Mouse (Mus musculus) neural tube, embryonic 11.5 days (tissue): ENCODE measurements at regions not wholly inside any gene's neighbourhood (a gene's known extent, or its start where the extent isn't known, plus 50 kb on each side); places are given as distances from the start of the nearest gene placed in this dataset.

Source experiments
- ATAC-seq: fragments of 200-750 bp; cut with Nextera tagmentation; 2 replicates; pipeline ENCODE4 v1.8.0; 2017; ENCODE audit warnings: moderate number of reproducible peaks, mild to moderate bottlenecking, moderate TSS enrichment, moderate library complexity; ENCODE audit not compliant: insufficient read depth, low FRiP score, low TSS enrichment
- DNase-seq: peaks from one replicate; pipeline ENCODE4 v3.0.0-alpha.2; 2015; ENCODE audit warnings: low spot score
- H3K27ac ChIP-seq: fragments of 300-500 bp; sonication (generic); 2 replicates; pipeline ENCODE4 v1.5.1; 2014; ENCODE audit warnings: low read depth, mild to moderate bottlenecking, low read length
- H3K27me3 ChIP-seq: fragments of 300-500 bp; sonication (generic); 2 replicates; pipeline ENCODE4 v1.6.1; 2014; ENCODE audit warnings: mild to moderate bottlenecking, low read length, mixed read lengths; ENCODE audit not compliant: control insufficient read depth, insufficient read depth
- H3K36me3 ChIP-seq: fragments of 300-500 bp; sonication (generic); 2 replicates; pipeline ENCODE4 v1.6.1; 2014; ENCODE audit warnings: mild to moderate bottlenecking, low read length, moderate library complexity, mixed read lengths; ENCODE audit not compliant: control insufficient read depth, insufficient read depth
- H3K4me1 ChIP-seq: fragments of 300-500 bp; sonication (generic); 2 replicates; pipeline ENCODE4 v1.6.1; 2014; ENCODE audit warnings: low read length, mixed read lengths; ENCODE audit not compliant: control insufficient read depth, insufficient read depth
- H3K4me2 ChIP-seq: fragments of 300-500 bp; sonication (generic); 2 replicates; pipeline ENCODE4 v1.6.1; 2014; ENCODE audit warnings: low read depth, mild to moderate bottlenecking, moderate library complexity
- H3K4me3 ChIP-seq: fragments of 300-500 bp; sonication (generic); 2 replicates; pipeline ENCODE4 v1.5.1; 2014; ENCODE audit warnings: low read depth, low read length
- H3K9ac ChIP-seq: fragments of 300-500 bp; sonication (generic); 2 replicates; pipeline ENCODE4 v1.6.1; 2014; ENCODE audit warnings: mild to moderate bottlenecking, low read length
- H3K9me3 ChIP-seq: fragments of 300-500 bp; sonication (generic); 2 replicates; pipeline ENCODE4 v1.6.1; 2016; ENCODE audit warnings: low read length; ENCODE audit not compliant: control insufficient read depth
- WGBS: fragments of 180-500 bp; shearing (Covaris S2); extraction: QIAGEN DNeasy Blood & Tissue Kit; methylation state at CpG from one replicate; pipeline ENCODE4 v1.1.7; 2014; 5-methylcytosine and 5-hydroxymethylcytosine counted together

DNA sequence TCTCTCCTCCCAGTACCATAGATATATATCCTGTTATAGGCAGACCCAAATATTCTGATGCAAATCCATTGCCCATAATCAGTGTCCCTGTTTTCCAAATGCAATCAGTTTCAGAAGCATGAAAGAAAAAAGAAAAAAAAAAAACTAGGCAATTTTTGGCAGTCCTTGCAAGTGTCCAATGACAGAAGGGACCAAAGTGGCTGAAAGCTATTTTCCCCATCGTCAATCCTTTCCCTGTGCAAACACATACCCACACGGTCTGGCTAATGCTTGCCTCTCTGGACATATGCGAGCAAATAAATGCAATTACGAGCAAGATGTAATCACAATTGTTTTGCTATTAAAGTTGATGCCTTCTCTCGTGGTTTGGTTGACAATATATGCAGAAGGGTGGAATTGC, 288.9 kb upstream of the Dynlrb2 start:
- no peak overlapping the region for H3K27ac ChIP-seq
- H3K9ac ChIP-seq, result no peak overlapping the region
- H3K9me3 ChIP-seq, result no peaks in the 10 kb centered on the region
- WGBS, result 83% methylated on average over 5 of the region's 5 CpGs
- H3K4me1 ChIP-seq, result no peaks in the 10 kb centered on the region
- H3K4me3 ChIP-seq, result no peak overlapping the region
- H3K27me3 ChIP-seq, result no peaks in the 10 kb centered on the region
- H3K4me2 ChIP-seq, result no peak overlapping the region
- no peak for DNase-seq
- no peak for ATAC-seq
- no peaks in the 10 kb centered on the region for H3K36me3 ChIP-seq

DNA sequence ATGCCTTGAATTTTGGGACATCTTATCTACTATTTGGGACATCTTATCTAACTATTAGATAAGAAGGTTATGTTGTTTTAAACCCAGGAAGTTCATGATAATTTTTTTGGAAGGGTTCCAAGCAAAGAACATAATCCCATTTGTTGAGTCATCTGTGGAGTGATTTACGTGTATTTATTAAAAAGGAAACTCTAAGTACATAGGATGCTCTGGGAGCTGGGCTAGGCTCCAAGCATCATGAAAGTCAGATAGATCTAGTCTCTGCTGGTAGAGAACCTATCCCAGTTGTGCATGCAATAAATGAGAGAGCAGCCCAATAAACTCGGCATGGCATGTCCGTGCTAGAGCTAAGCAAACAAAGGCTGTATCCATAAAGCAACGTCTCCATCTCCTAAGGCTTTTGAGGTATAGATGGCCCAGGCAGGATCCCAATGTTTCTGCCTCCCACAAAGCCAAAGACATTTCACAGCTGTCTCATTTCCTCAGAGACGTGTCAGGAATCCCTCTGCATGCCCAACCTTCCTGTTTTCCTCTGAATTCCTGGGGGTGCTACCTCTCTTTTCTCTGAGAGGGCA, 289.4 kb upstream of the Dynlrb2 start:
- Histone ChIP-seq H3K27ac (no peak overlapping the region), H3K4me3 (no peak overlapping the region), H3K4me1 (no peaks in the 10 kb centered on the region), H3K9me3 (no peaks in the 10 kb centered on the region), H3K9ac (no peak overlapping the region), H3K4me2 (no peak overlapping the region), H3K27me3 (no peaks in the 10 kb centered on the region), H3K36me3 (no peaks in the 10 kb centered on the region)
- ATAC-seq, result no peak
- 59% methylated on average over 5 of the region's 5 CpGs for WGBS
- no peak for DNase-seq

DNA sequence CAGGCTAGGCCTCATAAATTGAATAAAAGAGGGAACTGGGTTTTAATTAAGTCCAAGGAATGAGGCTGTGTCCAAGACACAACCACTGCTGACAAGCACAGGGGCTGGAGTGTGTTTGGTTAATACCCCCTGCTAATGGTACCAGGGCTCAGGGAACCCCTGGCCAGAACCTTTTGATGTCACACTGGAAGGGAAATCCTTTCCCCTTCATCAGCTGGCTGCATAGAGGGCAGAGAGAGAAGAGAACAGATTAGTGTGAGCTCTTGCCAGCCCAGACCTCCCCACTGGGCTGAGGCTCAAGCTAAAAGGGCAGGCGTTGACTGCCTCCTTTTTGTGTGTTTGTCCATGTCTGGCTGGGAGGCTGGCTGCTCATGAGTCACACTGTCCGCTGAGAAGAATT, 301.1 kb upstream of the Dynlrb2 start:
- H3K4me3 ChIP-seq, result no peak overlapping the region
- H3K4me1 ChIP-seq, result no peaks in the 10 kb centered on the region
- no peaks in the 10 kb centered on the region for H3K36me3 ChIP-seq
- no peaks in the 10 kb centered on the region for H3K9me3 ChIP-seq
- H3K9ac ChIP-seq, result no peak overlapping the region
- WGBS, result 73% methylated on average over 2 of the region's 2 CpGs
- no peaks in the 10 kb centered on the region for H3K27me3 ChIP-seq
- no peak for ATAC-seq
- DNase-seq, result no peak
- H3K27ac ChIP-seq, result no peak overlapping the region
- H3K4me2 ChIP-seq, result no peak overlapping the region

DNA sequence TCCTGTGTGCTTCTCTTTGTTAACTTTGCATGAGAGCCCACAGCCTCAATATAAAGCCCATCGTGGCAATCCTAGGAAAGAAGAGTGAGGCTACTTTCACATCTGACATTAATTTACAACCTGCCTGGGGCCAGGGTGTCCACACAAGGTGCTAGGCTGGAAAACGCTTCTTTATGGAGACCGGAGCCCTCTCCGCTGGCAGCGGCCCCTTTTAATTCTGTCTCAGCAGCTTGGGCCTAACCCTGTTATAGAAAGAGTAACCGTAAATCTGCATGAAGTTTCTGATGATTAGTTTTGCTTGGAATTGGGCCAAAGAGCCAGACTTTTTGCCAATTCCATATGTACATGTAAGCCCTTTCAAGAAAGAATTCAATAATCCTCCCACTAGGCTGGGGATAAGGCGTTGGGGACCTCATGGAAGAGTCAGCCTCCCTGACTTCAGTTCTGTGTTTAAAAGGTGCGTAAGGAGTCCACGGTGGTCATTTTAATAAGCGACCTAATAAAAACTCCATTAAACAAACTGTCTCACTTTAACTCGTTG, 304.2 kb upstream of the Dynlrb2 start:
- Histone ChIP-seq H3K4me2 (no peak overlapping the region), H3K36me3 (no peaks in the 10 kb centered on the region), H3K9ac (no peak overlapping the region), H3K27me3 (no peaks in the 10 kb centered on the region), H3K27ac (no peak overlapping the region), H3K9me3 (no peaks in the 10 kb centered on the region), H3K4me1 (no peaks in the 10 kb centered on the region), H3K4me3 (no peak overlapping the region)
- no peak for ATAC-seq
- WGBS, result 70% methylated on average over 11 of the region's 11 CpGs
- no peak for DNase-seq

DNA sequence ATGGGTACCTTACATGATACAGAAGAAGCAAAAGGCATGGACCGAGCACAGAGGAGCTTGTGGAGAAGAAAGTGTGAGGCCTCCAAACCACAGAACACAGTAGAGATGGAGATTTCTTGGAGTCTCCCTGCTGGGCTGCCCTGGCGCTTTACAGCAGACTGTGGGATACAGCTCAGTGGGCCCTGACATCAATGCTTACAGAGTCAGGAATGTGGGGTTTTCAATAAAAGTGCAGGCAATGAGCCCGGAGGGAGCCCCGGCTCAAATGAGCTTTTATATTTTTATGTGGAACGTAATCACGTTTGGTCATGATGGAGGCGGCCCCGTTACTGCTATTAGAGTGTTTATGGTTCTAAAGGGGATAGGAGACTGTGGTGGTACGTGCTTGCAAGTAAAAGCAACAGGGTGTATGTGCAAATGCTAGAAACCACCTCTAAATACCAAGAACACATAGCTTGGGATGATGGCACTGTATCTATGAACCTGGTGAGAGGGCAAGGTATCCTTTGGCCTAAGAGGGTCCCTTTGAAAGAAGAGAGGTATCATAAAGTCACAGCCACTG, 308.1 kb upstream of the Dynlrb2 start:
- H3K27ac ChIP-seq, result no peak overlapping the region
- H3K4me2 ChIP-seq, result no peak overlapping the region
- no peaks in the 10 kb centered on the region for H3K36me3 ChIP-seq
- no peak overlapping the region for H3K4me3 ChIP-seq
- no peak for ATAC-seq
- WGBS, result 85% methylated on average over 9 of the region's 9 CpGs
- no peak for DNase-seq
- H3K4me1 ChIP-seq, result no peaks in the 10 kb centered on the region
- H3K9ac ChIP-seq, result no peak overlapping the region
- no peaks in the 10 kb centered on the region for H3K9me3 ChIP-seq
- H3K27me3 ChIP-seq, result no peaks in the 10 kb centered on the region

DNA sequence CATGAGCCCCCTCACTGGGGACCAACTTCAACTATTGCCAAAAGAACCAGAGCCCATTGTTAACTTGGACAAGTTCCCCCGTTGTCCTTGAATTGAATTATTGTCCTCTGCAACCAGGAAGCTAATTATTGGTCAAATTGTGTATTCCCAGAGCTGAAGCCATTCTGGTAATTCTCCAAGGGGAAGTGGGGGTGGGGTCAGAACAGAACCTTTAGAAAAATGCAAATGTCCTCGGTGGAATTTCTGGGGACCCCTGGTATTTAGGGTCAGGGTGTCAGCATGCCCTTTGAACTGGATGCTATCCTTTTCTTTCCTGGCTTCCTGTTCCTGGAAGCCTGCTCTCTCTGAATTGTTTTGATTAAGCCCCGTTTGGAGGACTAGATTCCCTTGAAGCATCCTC, 312.7 kb upstream of the Dynlrb2 start:
- Histone ChIP-seq H3K36me3 (no peaks in the 10 kb centered on the region), H3K27me3 (no peaks in the 10 kb centered on the region), H3K9ac (no peak overlapping the region), H3K4me3 (no peak overlapping the region), H3K27ac (no peak overlapping the region), H3K4me1 (no peaks in the 10 kb centered on the region), H3K9me3 (no peaks in the 10 kb centered on the region), H3K4me2 (no peak overlapping the region)
- DNase-seq (no peak), ATAC-seq (no peak)
- WGBS, result 26% methylated on average over 3 of the region's 3 CpGs

DNA sequence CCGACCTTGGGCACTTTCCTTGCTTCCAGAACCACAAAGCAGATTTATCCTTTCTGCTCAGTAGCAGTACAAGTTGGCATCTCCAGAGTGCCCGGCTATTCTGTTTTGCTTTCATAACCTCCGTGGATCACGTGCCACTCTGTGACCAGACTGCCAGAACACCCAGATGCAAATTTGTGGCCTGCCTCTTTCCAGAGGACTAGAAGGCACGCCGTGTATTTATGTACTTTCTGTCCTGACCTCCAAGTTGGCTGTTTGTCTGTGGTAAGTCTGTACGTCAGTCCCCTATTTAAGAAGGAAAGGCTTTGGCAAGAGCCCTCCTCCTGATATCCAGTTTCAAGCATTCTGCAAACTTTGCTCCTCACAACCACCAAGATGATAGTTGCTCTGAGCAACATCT, 319.6 kb upstream of the Dynlrb2 start:
- Histone ChIP-seq H3K4me2 (no peak overlapping the region), H3K36me3 (no peaks in the 10 kb centered on the region), H3K4me1 (no peaks in the 10 kb centered on the region), H3K27me3 (no peaks in the 10 kb centered on the region), H3K27ac (no peak overlapping the region), H3K9ac (no peak overlapping the region), H3K4me3 (no peak overlapping the region), H3K9me3 (no peaks in the 10 kb centered on the region)
- ATAC-seq, result no peak
- WGBS, result 87% methylated on average over 7 of the region's 7 CpGs
- DNase-seq, result no peak

DNA sequence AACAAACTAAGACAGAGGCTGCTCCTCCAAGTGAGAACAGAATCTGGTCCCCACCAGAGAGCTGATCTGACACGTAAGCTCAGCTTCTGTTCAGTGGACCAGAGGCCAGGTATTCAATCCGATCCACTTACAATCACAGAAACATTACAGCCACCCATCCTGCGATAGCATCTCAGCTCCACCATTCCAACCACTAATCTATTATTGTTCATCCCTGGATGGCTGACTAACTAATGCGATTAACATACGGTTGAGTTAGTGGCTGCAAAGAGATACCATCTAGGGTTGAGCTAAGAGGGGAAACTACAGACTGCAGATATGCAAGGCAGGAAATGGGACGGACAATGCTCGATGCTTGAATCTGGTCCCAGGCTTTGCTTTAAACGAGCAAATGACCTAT, 320.5 kb upstream of the Dynlrb2 start:
- DNase-seq (no peak), ATAC-seq (no peak)
- H3K4me2 ChIP-seq, result no peak overlapping the region
- H3K36me3 ChIP-seq, result no peaks in the 10 kb centered on the region
- no peaks in the 10 kb centered on the region for H3K27me3 ChIP-seq
- WGBS, result 82% methylated on average over 8 of the region's 8 CpGs
- H3K27ac ChIP-seq, result no peak overlapping the region
- H3K9ac ChIP-seq, result no peak overlapping the region
- H3K4me1 ChIP-seq, result no peaks in the 10 kb centered on the region
- H3K9me3 ChIP-seq, result no peaks in the 10 kb centered on the region
- H3K4me3 ChIP-seq, result no peak overlapping the region

DNA sequence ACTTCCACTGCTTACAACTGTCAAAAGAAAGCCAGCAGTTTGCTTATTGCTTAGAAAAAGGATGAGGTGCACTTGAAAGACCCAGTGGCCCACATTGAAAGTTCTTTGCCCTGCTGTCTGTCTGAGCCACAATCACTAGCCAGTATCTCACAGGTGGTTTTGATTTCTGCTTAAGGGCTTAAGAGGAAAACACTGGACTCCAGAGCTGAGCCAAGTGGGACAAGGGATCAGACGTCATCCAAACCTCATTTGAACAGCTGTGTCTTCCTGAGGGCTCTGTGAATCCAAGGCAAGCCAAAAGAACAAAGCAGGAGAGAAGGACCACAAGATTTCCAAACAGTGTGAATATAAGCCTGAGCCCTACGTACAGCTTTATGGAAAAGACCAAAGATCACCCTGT, 326.8 kb upstream of the Dynlrb2 start:
- 67% methylated on average over 2 of the region's 2 CpGs for WGBS
- ATAC-seq, result no peak

More for the DNA sequence above, 326.8 kb upstream of the Dynlrb2 start:
- no peak overlapping the region for H3K27ac ChIP-seq
- DNase-seq, result no peak
- H3K4me2 ChIP-seq, result no peak overlapping the region
- no peaks in the 10 kb centered on the region for H3K4me1 ChIP-seq
- H3K36me3 ChIP-seq, result no peaks in the 10 kb centered on the region
- no peak overlapping the region for H3K4me3 ChIP-seq
- no peaks in the 10 kb centered on the region for H3K27me3 ChIP-seq
- H3K9me3 ChIP-seq, result no peaks in the 10 kb centered on the region
- no peak overlapping the region for H3K9ac ChIP-seq
